Mouse (Mus musculus) T-helper 17 cell (primary cell): ENCODE results near the gene Ugt1a7c.
"Not testable (repeated sequence)": the region's sequence is repeated elsewhere in the genome, so short reads cannot be mapped to it uniquely, and the experiment has no call there.

Experiments
- in situ Hi-C, 2 experiments: fragments of 300-600 bp; cut with MboI, MseI; formaldehyde crosslinking; loops; 1 replicate in 1 of 2; 2 replicates in 1 of 2; pipeline ENCODE4 v1.15.1; 2025; ENCODE audit warnings: high pct_unique_total_duplicates in 2 of 2

The Ugt1a7c gene

GRCm38 (mm10) chr1:88094941-88095492, at the start of gene Ugt1a7c:
Gene Ugt1a7c, plus strand, starts transcription at chr1:88095062.
- in situ Hi-C loops, result loop anchor here in 1 of 2 experiments (5.0 to 10.0 kb wide), 2 partner anchors 227 to 1480 kb away; no protein-coding TSS in a partner anchor

- in situ Hi-C loops, result not testable (repeated sequence)
Observed at GRCm38 (mm10) chr1:88047408-88047807, 47.5 kb upstream of the Ugt1a7c start.

- in situ Hi-C loops, result loop anchor here in 1 of 2 experiments (5.0 kb wide), 1 partner anchor 48 kb away; the partner anchor contains the start of gene Usp40
Observed at GRCm38 (mm10) chr1:88055088-88055487, 39.8 kb upstream of the Ugt1a7c start, which contains the start of gene Ugt1a10. Gene Ugt1a10, plus strand, starts transcription at chr1:88055388.

GRCm38 (mm10) chr1:88066472-88067102, 28.3 kb upstream of the Ugt1a7c start:
- in situ Hi-C loops, result not testable (repeated sequence)

GRCm38 (mm10) chr1:88070495-88070894, 24.4 kb upstream of the Ugt1a7c start, which contains the start of gene Ugt1a9:
Gene Ugt1a9, plus strand, starts transcription at chr1:88070800.
- in situ Hi-C loops, result no loop called here

- in situ Hi-C loops, result no loop called here
Observed at GRCm38 (mm10) chr1:88070902-88071301, 24.0 kb upstream of the Ugt1a7c start.

- in situ Hi-C loops, result no loop called here
Observed at GRCm38 (mm10) chr1:88074471-88074870, 20.4 kb upstream of the Ugt1a7c start.

GRCm38 (mm10) chr1:88077128-88077527, 17.7 kb upstream of the Ugt1a7c start:
- in situ Hi-C loops, result no loop called here

- in situ Hi-C loops, result no loop called here
Observed at GRCm38 (mm10) chr1:88081670-88082069, 13.2 kb upstream of the Ugt1a7c start.

- in situ Hi-C loops, result no loop called here
Observed at GRCm38 (mm10) chr1:88086125-88086524, 8.7 kb upstream of the Ugt1a7c start.

- in situ Hi-C loops, result no loop called here
Observed at GRCm38 (mm10) chr1:88087513-88087912, 7.3 kb upstream of the Ugt1a7c start, which contains the start of gene Ugt1a8. Gene Ugt1a8, plus strand, starts transcription at chr1:88087813.

GRCm38 (mm10) chr1:88092341-88092740, 2.5 kb upstream of the Ugt1a7c start:
- in situ Hi-C loops, result loop anchor here in 1 of 2 experiments (5.0 to 10.0 kb wide), 2 partner anchors 230 to 1478 kb away; no protein-coding TSS in a partner anchor

GRCm38 (mm10) chr1:88094270-88094676, 589 bp upstream of the Ugt1a7c start:
- in situ Hi-C loops, result loop anchor here in 1 of 2 experiments (5.0 to 10.0 kb wide), 2 partner anchors 228 to 1479 kb away; no protein-coding TSS in a partner anchor

- in situ Hi-C loops, result loop anchor here in 1 of 2 experiments (10.0 kb wide), 1 partner anchor 1484 kb away; no protein-coding TSS in a partner anchor
Observed at GRCm38 (mm10) chr1:88098546-88098945, 3.7 kb downstream of the Ugt1a7c start.

- in situ Hi-C loops, result loop anchor here in 1 of 2 experiments (10.0 kb wide), 1 partner anchor 1485 kb away; no protein-coding TSS in a partner anchor
Observed at GRCm38 (mm10) chr1:88099691-88100090, 4.8 kb downstream of the Ugt1a7c start.

GRCm38 (mm10) chr1:88103019-88103418, 8.2 kb downstream of the Ugt1a7c start, which contains the start of gene Ugt1a6b:
Gene Ugt1a6b, plus strand, starts transcription at chr1:88103252.
- in situ Hi-C loops, result not testable (repeated sequence)

GRCm38 (mm10) chr1:88103697-88104468, 9.0 kb downstream of the Ugt1a7c start:
- in situ Hi-C loops, result not testable (repeated sequence)

- in situ Hi-C loops, result no loop called here
Observed at GRCm38 (mm10) chr1:88104667-88105430, 10.0 kb downstream of the Ugt1a7c start.

- in situ Hi-C loops, result no loop called here
Observed at GRCm38 (mm10) chr1:88105656-88106055, 10.8 kb downstream of the Ugt1a7c start.

GRCm38 (mm10) chr1:88109027-88109557, 14.2 kb downstream of the Ugt1a7c start:
- in situ Hi-C loops, result not testable (repeated sequence)

- in situ Hi-C loops, result not testable (repeated sequence)
Observed at GRCm38 (mm10) chr1:88109604-88110003, 14.7 kb downstream of the Ugt1a7c start.
